Mouse (Mus musculus) embryonic facial prominence, embryonic 13.5 days (tissue): ENCODE data around the gene Olfml3. TPM values are rescaled to one million over a fixed set of nuclear protein-coding genes. Genes with fewer than 3 reads are reported as not detected.

Source experiments
- ATAC-seq: fragments of 200-750 bp; cut with Nextera tagmentation; 2 replicates; pipeline ENCODE4 v1.8.0; 2017; ENCODE audit warnings: low read depth; ENCODE audit not compliant: insufficient number of reproducible peaks, insufficient read depth, low FRiP score, low TSS enrichment
- H3K27ac ChIP-seq: fragments of 300-500 bp; sonication (generic); 2 replicates; pipeline ENCODE4 v1.5.1; 2015; ENCODE audit warnings: moderate library complexity, mild to moderate bottlenecking, inconsistent platforms
- H3K27me3 ChIP-seq: fragments of 300-500 bp; sonication (generic); 2 replicates; pipeline ENCODE4 v1.6.1; 2015; ENCODE audit warnings: mild to moderate bottlenecking, inconsistent platforms
- H3K36me3 ChIP-seq: fragments of 300-500 bp; sonication (generic); 2 replicates; pipeline ENCODE4 v1.6.1; 2015; ENCODE audit warnings: mild to moderate bottlenecking, inconsistent platforms
- H3K4me1 ChIP-seq: fragments of 300-500 bp; sonication (generic); 2 replicates; pipeline ENCODE4 v1.6.1; 2015; ENCODE audit warnings: inconsistent platforms
- H3K4me2 ChIP-seq: fragments of 300-500 bp; sonication (generic); 2 replicates; pipeline ENCODE4 v1.6.1; 2015; ENCODE audit warnings: moderate library complexity, mild to moderate bottlenecking, inconsistent platforms
- H3K4me3 ChIP-seq: fragments of 300-500 bp; sonication (generic); 2 replicates; pipeline ENCODE4 v1.5.1; 2015; ENCODE audit warnings: mild to moderate bottlenecking, inconsistent platforms
- H3K9ac ChIP-seq: fragments of 300-500 bp; sonication (generic); 2 replicates; pipeline ENCODE4 v1.6.1; 2015; ENCODE audit warnings: mild to moderate bottlenecking, inconsistent platforms
- H3K9me3 ChIP-seq: fragments of 300-500 bp; sonication (generic); 2 replicates; pipeline ENCODE4 v1.6.1; 2016; ENCODE audit warnings: inconsistent platforms
- WGBS: fragments of 180-500 bp; shearing (Covaris S2); methylation state at CpG from one replicate; pipeline ENCODE4 v1.1.7; 2015; ENCODE audit warnings: mixed read lengths; 5-methylcytosine and 5-hydroxymethylcytosine counted together
- polyA plus RNA-seq: library from polyadenylated mRNA; unstranded; fragments of >200 nt; fragmentation: Nextera tagmentation; extraction: Ambion mirVana; gene quantifications from 2 replicates; pipeline ENCODE4 v1.2.1, GENCODE M21; 2015

The Olfml3 gene
- polyA plus RNA-seq, 1 experiment from 2014 or later: 49.5 TPM

GRCm38 (mm10) chr3:103695556-103695955 is 42.2 kb downstream of the Olfml3 start:
- no peak overlapping the region for H3K4me3 ChIP-seq
- no peak for ATAC-seq
- H3K9ac ChIP-seq: no peak overlapping the region
- no peak overlapping the region for H3K27ac ChIP-seq
- H3K36me3 ChIP-seq: no peaks in the 10 kb centered on the region
- H3K4me2 ChIP-seq: no peak overlapping the region
- H3K4me1 ChIP-seq: no peaks in the 10 kb centered on the region
- 68% methylated on average over 3 of the region's 3 CpGs for WGBS
- no peaks in the 10 kb centered on the region for H3K27me3 ChIP-seq
- H3K9me3 ChIP-seq: no peaks in the 10 kb centered on the region

- no peak overlapping the region for H3K9ac ChIP-seq
Measured at GRCm38 (mm10) chr3:103690506-103690905, 47.3 kb downstream of the Olfml3 start.

GRCm38 (mm10) chr3:103689043-103689442 is 48.8 kb downstream of the Olfml3 start:
- 63% methylated on average over 1 of the region's 1 CpGs for WGBS
- Histone ChIP-seq H3K9ac (no peak overlapping the region), H3K27ac (no peak overlapping the region), H3K4me3 (no peak overlapping the region), H3K4me2 (no peak overlapping the region), H3K9me3 (no peaks in the 10 kb centered on the region), H3K4me1 (no peaks in the 10 kb centered on the region), H3K36me3 (no peaks in the 10 kb centered on the region), H3K27me3 (peaks cover 7% of the 10 kb centered on the region)
- 0 out of 2 replicates have a peak, but pooled peaks have one; percentile 37 for ATAC-seq

More at GRCm38 (mm10) chr3:103690506-103690905, 47.3 kb downstream of the Olfml3 start:
- Histone ChIP-seq H3K4me1 (no peaks in the 10 kb centered on the region), H3K27me3 (no peaks in the 10 kb centered on the region), H3K27ac (no peak overlapping the region), H3K4me3 (no peak overlapping the region), H3K36me3 (no peaks in the 10 kb centered on the region), H3K9me3 (no peaks in the 10 kb centered on the region), H3K4me2 (no peak overlapping the region)
- WGBS: 80% methylated on average over 3 of the region's 3 CpGs
- no peak for ATAC-seq

- no peak overlapping the region for H3K4me3 ChIP-seq
- 25% methylated on average over 5 of the region's 5 CpGs for WGBS
- no peaks in the 10 kb centered on the region for H3K36me3 ChIP-seq
- H3K4me2 ChIP-seq: no peak overlapping the region
- no peaks in the 10 kb centered on the region for H3K9me3 ChIP-seq
- H3K4me1 ChIP-seq: peaks cover 8% of the 10 kb centered on the region
- no peak for ATAC-seq
- no peak overlapping the region for H3K9ac ChIP-seq
- no peak overlapping the region for H3K27ac ChIP-seq
- H3K27me3 ChIP-seq: peaks cover 19% of the 10 kb centered on the region
Measured at GRCm38 (mm10) chr3:103683966-103684319, 53.9 kb downstream of the Olfml3 start.

GRCm38 (mm10) chr3:103683234-103683965 is 54.4 kb downstream of the Olfml3 start:
- Histone ChIP-seq H3K4me2 (peak overlapping the region; percentile 43), H3K36me3 (no peaks in the 10 kb centered on the region), H3K27me3 (peaks cover 19% of the 10 kb centered on the region), H3K9ac (0 out of 2 replicates have a peak overlapping the region, but pooled peaks have one; percentile 22), H3K27ac (no peak overlapping the region), H3K4me1 (peaks cover 8% of the 10 kb centered on the region), H3K9me3 (no peaks in the 10 kb centered on the region), H3K4me3 (no peak overlapping the region)
- WGBS: 3% methylated on average over 21 of the region's 21 CpGs
- no peak for ATAC-seq

- H3K4me3 ChIP-seq: no peak overlapping the region
- WGBS: 52% methylated on average over 4 of the region's 4 CpGs
- H3K4me1 ChIP-seq: peaks cover 8% of the 10 kb centered on the region
- H3K27ac ChIP-seq: no peak overlapping the region
- no peak overlapping the region for H3K9ac ChIP-seq
- no peak overlapping the region for H3K4me2 ChIP-seq
- no peak for ATAC-seq
- H3K27me3 ChIP-seq: peaks cover 19% of the 10 kb centered on the region
- no peaks in the 10 kb centered on the region for H3K36me3 ChIP-seq
- H3K9me3 ChIP-seq: no peaks in the 10 kb centered on the region
Measured at GRCm38 (mm10) chr3:103682473-103682872, 55.3 kb downstream of the Olfml3 start.

- H3K4me1 ChIP-seq: peaks cover 7% of the 10 kb centered on the region
- H3K9me3 ChIP-seq: no peaks in the 10 kb centered on the region
- H3K4me2 ChIP-seq: no peak overlapping the region
- ATAC-seq: no peak
- H3K27me3 ChIP-seq: peaks cover 9% of the 10 kb centered on the region
- no peak overlapping the region for H3K9ac ChIP-seq
- no peak overlapping the region for H3K27ac ChIP-seq
- no peak overlapping the region for H3K4me3 ChIP-seq
- no peaks in the 10 kb centered on the region for H3K36me3 ChIP-seq
- WGBS: 24% methylated on average over 6 of the region's 6 CpGs
Measured at GRCm38 (mm10) chr3:103678811-103679210, 59.0 kb downstream of the Olfml3 start.

GRCm38 (mm10) chr3:103672716-103673115 is 65.1 kb downstream of the Olfml3 start:
- no peak for ATAC-seq
- no peaks in the 10 kb centered on the region for H3K36me3 ChIP-seq
- 0 out of 2 replicates have a peak, but pooled peaks cover 2% of the 10 kb centered on the region for H3K4me1 ChIP-seq
- no peak overlapping the region for H3K4me2 ChIP-seq
- H3K9ac ChIP-seq: no peak overlapping the region
- WGBS: 49% methylated on average over 7 of the region's 7 CpGs
- H3K27ac ChIP-seq: no peak overlapping the region
- H3K9me3 ChIP-seq: no peaks in the 10 kb centered on the region
- no peaks in the 10 kb centered on the region; the same call in 1 of the 2 replicates for H3K27me3 ChIP-seq
- H3K4me3 ChIP-seq: no peak overlapping the region

Other genes starting within 250 kb of the Olfml3 start
- gene Syt6, start 162.8 kb downstream of the Olfml3 start, polyA plus RNA-seq: 0.66 and 1.9 TPM in 2 replicates
- 0.17 and 0.22 TPM in 2 replicates for gene Atg4a-ps, start 91.9 kb downstream of the Olfml3 start, polyA plus RNA-seq
- gene Gm10964, start 1.4 kb upstream of the Olfml3 start, polyA plus RNA-seq: not detected in 2 replicates
- gene Hipk1, start 53.6 kb upstream of the Olfml3 start, polyA plus RNA-seq: 11.6 and 13.8 TPM in 2 replicates
- gene Dclre1b, start 71.4 kb upstream of the Olfml3 start, polyA plus RNA-seq: 30.9 and 32.9 TPM in 2 replicates
- 19.6 and 22.2 TPM in 2 replicates for gene Ap4b1, start 71.5 kb upstream of the Olfml3 start, polyA plus RNA-seq
- gene Gm43064, start 71.6 kb upstream of the Olfml3 start, polyA plus RNA-seq: 0.24 and 0.91 TPM in 2 replicates
- 0.37 and 0.56 TPM in 2 replicates for gene Bcl2l15, start 94.6 kb upstream of the Olfml3 start, polyA plus RNA-seq
- gene Ptpn22, start 121.8 kb upstream of the Olfml3 start, polyA plus RNA-seq: 0.56 and 0.95 TPM in 2 replicates
- 12.9 and 14.6 TPM in 2 replicates for gene Rsbn1, start 176.1 kb upstream of the Olfml3 start, polyA plus RNA-seq
- 38.4 and 39.5 TPM in 2 replicates for gene Phtf1, start 230.1 kb upstream of the Olfml3 start, polyA plus RNA-seq